Mouse (Mus musculus) B cell, adult (primary cell): ENCODE results near the gene Ranbp9. TPM values are rescaled to one million over a fixed set of nuclear protein-coding genes. Genes with fewer than 3 reads are reported as not detected.

Experiments used
- total RNA-seq: library from RNA; stranded (reverse); gene quantifications from 4 replicates; pipeline ENCODE4 v1.2.4, GENCODE M21; 2023; ENCODE audit not compliant: inconsistent age

Gene Ranbp9
- 64.3 to 86.9 TPM (median 80.7 TPM) in 4 replicates for total RNA-seq

DNA sequence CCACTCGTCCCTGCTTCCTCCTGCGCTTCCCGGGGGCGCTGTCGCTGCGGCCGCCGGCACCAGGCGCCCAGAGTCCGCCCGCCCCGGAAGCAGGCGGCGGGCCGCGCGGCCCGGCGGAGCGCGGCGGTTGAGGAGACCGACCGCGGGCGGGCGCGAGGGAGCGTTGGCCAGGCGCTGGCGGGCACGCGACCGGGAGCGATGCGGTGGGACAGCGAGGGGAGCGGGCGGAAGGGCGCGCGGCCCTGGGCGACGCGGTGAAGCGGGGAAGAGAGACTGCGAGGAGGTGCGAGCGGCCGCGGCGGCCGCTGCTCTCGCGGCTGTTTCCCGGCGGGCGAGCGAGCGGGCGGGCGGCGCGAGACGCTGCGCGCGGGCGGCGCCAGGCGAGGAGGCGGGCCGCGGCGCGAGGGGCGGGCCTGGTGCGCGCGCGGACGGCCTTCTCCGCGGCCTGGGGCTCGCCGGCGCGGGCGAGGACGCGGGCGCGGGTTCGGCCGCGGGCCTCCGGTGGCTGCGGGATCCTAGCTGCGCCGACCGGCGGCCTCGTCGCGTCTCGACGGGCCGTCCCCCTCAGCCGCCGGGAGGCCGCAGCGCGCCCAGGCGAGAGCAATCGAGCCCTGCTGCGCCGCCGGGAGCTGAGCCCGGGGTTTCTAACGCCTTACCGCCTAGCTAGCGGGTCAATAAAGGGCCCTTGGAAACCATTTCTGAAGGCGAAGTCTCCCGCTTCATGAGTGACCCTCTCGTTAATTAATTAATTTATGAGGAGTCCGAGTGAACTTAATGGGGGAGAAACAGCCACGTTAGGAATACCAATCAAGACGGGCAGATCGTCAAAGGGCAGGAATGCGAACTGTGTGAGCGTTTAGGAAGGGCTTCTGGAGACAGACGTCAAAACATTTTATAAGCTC is at the start of gene Ranbp9:
Gene Ranbp9 (minus strand): TSS at position 326 of the 902 bp plus-strand sequence.

GRCm38 (mm10) chr13:43398297-43399080 is 82.6 kb downstream of the Ranbp9 start, which contains the start of gene Nol7:
Nol7 (plus strand) TSS chr13:43398390.

DNA sequence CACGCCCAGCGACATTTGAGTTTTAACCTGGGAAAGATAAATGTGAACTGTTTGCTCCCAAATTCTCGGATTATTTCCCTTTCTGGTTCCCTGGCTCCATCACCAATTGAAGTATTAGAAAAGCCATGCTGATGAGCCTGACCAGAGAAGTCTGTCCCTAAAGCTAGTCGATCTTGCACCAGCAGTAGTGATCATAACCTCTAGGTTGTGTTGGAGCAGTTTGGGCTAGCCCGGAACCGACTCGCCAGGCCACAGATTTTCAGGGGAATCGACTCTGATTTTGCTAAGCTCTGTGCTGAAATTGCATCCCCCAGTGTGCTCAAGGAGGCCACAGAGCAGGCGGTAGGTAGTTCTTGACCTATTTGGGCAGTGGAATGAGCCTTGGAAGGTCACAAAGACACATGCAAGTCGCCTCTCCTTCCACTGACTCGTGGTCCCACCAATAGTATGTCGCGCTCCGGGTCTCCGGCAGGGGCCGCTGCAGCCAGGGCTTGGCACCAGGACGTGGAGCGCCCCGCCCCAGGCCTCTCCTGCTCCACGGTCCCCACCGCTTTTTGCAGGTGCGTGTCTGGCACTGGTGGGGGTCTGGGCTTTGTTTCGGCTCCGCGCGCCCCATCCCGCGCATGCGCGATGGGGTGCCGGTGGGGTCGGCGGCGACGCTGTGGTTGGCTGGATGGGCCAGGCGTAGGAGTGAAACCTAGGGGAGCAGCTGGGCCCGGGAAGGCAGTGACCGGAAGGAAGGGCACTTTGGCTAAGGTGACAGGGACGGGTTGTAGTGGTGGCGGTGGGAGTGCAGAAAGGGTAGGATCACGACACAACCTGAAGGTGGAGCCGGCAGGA is 115.9 kb downstream of the Ranbp9 start, which contains the start of gene Sirt5:
Gene Sirt5 (plus strand): TSS at position 512 of the 840 bp plus-strand sequence.

Other genes with a start within 250 kb of the Ranbp9 start
- 17.1 to 24.1 TPM (median 19.4 TPM) in 4 replicates for gene Gfod1, start 177.1 kb downstream of the Ranbp9 start, total RNA-seq
- gene Sirt5, start 115.8 kb downstream of the Ranbp9 start, total RNA-seq, result 5.3 to 11.3 TPM (median 9.6 TPM) in 4 replicates
- 178 to 197 TPM (median 184 TPM) in 4 replicates for gene Nol7, start 82.9 kb downstream of the Ranbp9 start, total RNA-seq
- gene Mcur1, start 78.9 kb upstream of the Ranbp9 start, total RNA-seq, result 26.2 to 30.5 TPM (median 28.4 TPM) in 4 replicates
- not detected in 4 replicates for gene Rnf182, start 134.4 kb upstream of the Ranbp9 start, total RNA-seq